Mouse (Mus musculus): ENCODE results near the gene Mad1l1.

DNA sequence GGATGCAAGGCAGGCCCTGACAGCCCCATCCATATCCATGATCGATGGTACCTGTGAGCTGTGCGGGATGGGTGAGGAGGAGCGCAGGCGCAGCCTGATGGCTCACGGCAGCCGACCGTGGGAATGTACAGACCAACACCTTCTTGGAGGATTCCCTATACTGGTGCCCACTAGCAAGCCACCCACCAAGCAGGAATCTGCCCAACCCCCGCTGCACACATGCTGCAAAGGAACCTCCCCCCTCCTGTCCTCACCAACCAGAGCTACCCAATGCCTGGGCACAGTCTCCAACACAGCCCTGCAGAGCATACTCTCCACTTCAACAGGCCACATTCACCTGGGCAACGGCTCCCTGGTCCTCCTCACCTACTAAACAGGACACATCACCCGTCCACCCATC, 64.7 kb downstream of the Mad1l1 start:
- TF ChIP-seq CTCF (IDR thresholded peaks at IDR 0.05; ENCODE audit: control insufficient read depth, insufficient read depth, insufficient read length) (no peak), CEBPB (IDR thresholded peaks at IDR 0.05; ENCODE audit: low read depth) (no peak), FOSL1 (IDR thresholded peaks at IDR 0.05; ENCODE audit: insufficient read depth, low read length, poor library complexity, severe bottlenecking) (no peak), MAX (IDR thresholded peaks at IDR 0.05) (no peak), MYOD1 (IDR thresholded peaks at IDR 0.05; ENCODE audit: control insufficient read depth, insufficient read length, low read depth) (no peak), USF1 (IDR thresholded peaks at IDR 0.05; ENCODE audit: low read depth) (no peak), MYOG (IDR thresholded peaks at IDR 0.05; ENCODE audit: control insufficient read depth, extremely low read depth, insufficient read length) (no peak)

Measured in C2C12 (cell line).